Mouse (Mus musculus) cerebellum, postnatal 4 days (tissue): ENCODE measurements around the gene Dnase2b.

Experiments
- DNase-seq, 2 experiments: peaks; one replicate each; pipeline ENCODE4 v3.0.0; 2022; ENCODE audit warnings: low spot score in 2 of 2, mixed read lengths in 1 of 2

Dnase2b gene

DNA sequence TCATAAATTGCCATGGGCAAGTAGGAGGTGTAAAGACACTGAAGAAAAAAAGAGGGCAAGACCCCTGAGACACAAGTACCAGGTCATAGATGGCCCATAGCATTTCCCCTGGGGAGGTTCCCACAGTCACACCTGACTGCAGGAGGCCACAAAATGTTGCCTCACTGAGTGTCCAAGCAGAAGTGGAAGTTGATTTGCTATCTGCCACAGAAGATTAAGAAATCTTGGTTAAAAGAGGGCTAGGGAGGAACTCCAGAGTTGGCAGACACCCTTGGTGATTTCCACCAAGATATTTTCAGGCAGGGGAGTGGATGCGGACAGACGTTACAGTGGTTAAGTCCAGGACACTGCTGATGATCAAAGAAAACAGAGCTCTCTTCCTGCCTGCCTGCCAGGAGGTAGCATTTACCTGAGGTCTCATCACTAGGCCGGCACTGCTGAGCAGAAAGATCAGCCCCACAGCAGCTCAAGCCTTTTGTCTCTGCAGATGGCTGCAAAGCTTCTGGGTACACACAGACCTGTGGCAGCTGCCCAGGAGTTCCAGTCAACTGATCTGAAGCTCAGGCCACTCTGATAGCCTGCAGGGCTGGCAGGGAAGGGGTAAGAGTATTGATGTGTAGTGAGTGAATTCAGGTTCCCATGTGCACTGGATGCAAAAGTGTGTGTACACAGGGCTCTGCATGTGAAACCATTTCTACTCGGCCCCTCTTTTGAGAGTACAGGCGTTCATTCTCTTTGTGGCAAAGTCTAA lies 1.3 kb upstream of the Dnase2b start:
- DNase-seq = no peak

GRCm38 (mm10) chr3:146611821-146612220 lies 3.6 kb downstream of the Dnase2b start:
- no peak for DNase-seq

DNA sequence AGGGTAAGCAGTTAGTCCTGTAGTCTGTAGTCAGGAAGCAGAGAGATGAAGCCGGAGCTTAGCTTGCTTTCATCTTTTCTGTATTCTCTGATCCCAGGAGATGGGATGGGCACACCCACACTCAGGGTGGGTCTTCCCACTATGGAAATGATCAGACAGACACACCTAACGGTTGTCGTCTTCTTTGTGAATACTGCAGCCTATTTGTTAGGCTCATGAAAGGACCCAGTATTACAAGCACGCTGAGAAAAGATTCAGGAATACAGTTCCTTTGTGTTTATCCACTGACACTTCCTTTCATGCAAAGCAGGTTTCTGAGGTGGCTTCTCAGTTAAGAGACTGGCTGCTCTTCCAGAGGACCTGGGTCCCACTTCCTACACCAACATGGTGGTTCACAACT lies 4.1 kb downstream of the Dnase2b start:
- no peak for DNase-seq

- no peak for DNase-seq
These were observed 5.1 kb downstream of the Dnase2b start for GRCm38 (mm10) chr3:146610322-146610721.

- no peak for DNase-seq
These were observed 8.0 kb downstream of the Dnase2b start for GRCm38 (mm10) chr3:146607368-146607767.

DNA sequence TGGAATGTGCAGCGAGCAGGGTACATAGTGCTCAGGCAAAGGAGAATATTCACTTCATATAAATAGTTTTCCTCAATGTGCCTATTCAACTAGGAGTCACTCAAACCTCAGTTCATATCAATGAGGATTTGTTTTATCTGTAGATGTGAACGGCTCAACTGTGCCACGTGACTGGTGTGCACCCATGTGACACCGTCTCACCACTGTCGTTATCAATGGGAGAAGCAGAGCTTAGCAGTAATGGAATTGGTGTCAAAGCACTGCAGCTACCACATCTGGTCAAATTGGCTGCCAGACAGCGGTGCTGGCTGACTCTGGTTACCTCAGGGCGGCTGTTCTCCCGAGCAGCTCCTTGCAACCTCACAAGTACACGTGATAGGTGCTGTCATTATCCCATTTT lies 10.7 kb downstream of the Dnase2b start:
- no peak for DNase-seq

DNA sequence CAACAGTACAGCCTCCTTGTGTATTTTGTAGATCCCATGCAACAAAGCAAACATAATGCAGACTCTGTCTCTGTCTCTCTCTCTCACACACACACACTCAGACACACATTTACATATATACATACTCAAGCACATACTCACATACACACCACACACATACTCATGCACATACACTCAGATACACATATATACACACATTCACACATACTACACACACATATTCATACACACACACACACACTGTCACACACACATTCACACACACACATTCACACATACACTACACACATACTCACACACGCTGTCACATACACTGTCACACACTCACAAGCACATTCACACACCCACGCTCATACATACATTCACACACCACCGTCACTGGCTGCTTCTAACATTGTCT lies 12.9 kb downstream of the Dnase2b start:
- no peak for DNase-seq

DNA sequence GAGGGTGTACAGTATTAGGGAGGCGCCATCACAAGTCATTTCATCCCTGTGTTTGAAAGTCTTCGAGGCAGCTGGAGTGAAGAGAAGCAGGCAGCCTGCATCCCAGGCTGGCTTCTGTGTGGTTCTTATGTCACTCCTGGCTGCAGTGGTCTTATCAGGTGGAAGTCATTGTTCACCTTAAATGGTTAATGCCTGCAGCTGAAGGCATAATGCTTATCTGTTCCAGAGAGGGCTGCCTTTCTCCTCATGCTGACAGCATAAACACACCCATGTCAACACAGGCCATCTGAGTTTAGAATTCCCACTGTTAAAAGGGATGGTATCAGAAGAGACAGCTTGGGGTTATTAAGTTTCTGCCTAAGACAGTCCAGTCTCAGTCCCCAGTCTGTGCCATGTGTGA lies 14.2 kb downstream of the Dnase2b start:
- no peak for DNase-seq

- DNase-seq = no peak
These were observed 16.0 kb downstream of the Dnase2b start for GRCm38 (mm10) chr3:146599198-146599900.

GRCm38 (mm10) chr3:146598411-146598810 lies 17.0 kb downstream of the Dnase2b start:
- no peak for DNase-seq

DNA sequence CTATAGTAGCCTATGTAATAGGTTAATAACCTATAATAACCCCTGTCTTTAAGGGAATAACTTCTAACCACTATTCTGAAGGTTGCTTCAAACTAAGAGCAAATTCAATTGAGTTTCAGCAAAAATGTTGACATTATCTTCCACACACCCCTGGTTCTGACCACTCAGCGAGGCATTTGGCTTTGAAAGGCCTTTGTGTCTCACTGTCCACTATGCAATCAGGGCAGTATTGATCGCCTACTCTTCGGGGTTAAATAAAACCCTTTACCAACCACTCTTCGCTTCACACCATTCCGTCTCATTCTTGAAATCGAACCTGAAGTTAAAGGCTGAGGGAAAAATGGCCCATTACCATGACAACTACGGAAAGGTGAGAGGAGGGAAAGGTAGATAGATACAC lies 18.5 kb downstream of the Dnase2b start:
- DNase-seq = no peak

- no peak for DNase-seq
These were observed 19.0 kb downstream of the Dnase2b start for GRCm38 (mm10) chr3:146596387-146596786.

GRCm38 (mm10) chr3:146595440-146595839 lies 20.0 kb downstream of the Dnase2b start:
- DNase-seq = no peak

GRCm38 (mm10) chr3:146591601-146592000 lies 23.8 kb downstream of the Dnase2b start:
- DNase-seq = no peak

- no peak for DNase-seq
These were observed 24.2 kb downstream of the Dnase2b start for GRCm38 (mm10) chr3:146591159-146591558.

DNA sequence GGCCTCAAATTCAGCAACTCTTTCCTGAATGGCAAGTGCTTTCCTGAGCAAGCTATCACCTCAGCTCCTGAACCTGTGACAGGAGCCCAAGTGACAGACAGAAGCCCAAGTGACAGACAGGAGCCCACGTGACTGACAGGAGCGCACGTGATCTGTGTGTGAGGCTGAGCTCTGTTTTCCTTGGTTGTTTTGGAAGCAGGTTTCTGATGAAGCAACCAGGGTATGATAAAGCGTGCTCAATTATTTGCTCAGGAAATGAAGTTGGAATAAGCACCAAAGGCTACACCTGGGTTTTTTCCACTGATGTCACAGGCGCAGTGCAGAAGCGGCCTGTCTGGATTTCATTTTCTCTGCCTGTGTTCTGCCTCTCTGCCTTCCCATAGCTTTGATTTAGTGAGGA lies 25.9 kb downstream of the Dnase2b start:
- no peak for DNase-seq

- DNase-seq = no peak
These were observed 28.8 kb downstream of the Dnase2b start for GRCm38 (mm10) chr3:146586616-146587015.

DNA sequence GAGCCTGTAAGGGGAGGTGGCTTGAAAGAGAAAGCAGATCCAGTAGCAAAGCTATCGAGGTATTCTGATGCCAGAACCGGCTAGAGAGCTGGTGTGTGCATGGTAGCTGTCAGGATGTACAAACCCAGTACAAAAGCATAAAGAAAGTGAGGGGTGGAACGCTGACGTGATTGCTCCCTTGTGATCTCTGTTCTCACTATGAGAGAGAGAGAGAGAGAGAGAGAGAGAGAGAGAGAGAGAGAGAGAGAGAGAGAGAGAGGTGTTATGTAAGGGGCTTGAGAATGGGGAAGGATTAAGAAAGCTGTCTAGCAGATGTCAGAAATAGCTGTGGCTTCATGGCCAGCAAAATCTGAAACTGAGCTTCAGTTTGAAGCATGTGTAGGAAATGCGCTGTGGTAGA lies 31.5 kb downstream of the Dnase2b start:
- DNase-seq = no peak

GRCm38 (mm10) chr3:146583478-146583877 lies 31.9 kb downstream of the Dnase2b start:
- DNase-seq = no peak

- DNase-seq = no peak
These were observed 35.2 kb downstream of the Dnase2b start for GRCm38 (mm10) chr3:146580039-146580729.

DNA sequence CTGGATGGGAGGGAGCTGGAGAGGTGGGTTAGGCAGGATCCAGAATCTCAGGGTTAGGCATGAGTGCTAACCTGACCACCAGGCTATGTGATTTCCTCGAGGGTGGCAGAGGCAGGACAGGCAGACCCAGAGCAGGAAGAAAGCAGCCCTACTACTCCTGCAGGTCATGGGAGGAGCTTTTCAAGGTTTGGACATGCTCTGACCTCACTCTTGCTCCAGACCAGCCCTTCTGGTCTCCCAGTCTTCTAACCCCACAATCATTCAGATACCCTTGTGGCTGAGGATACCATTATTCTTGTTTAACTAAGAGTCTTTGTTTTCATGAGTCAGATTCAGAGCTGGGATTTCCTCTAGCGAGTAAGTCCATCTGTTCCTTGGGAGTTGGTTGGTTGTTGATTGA lies 37.8 kb downstream of the Dnase2b start:
- DNase-seq = no peak

DNA sequence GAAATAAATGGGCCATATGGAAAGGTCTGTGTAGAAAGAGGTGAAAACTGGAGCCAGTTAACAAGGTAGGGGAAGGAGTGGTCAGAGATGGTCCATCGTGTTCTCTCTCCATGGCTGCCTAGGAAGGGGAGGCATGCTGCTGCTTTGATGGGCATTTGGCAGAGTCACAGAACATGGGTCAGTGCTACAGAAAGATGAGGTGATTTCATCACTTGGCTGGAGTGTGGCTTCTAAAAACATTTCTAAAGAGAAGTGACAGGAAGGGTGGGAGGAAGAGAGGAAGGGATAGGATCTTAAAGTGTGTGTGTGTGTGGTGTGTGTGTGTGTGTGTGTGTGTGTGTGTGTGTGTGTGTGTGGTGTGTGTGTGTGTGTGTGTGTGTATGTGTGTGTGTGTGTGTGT lies 44.1 kb downstream of the Dnase2b start:
- DNase-seq = no peak

- no peak for DNase-seq
These were observed 44.5 kb downstream of the Dnase2b start for GRCm38 (mm10) chr3:146570939-146571338.
